Mouse (Mus musculus) spleen, adult 2 months (tissue): ENCODE data around the gene Rora.

Source experiments
- CTCF ChIP-seq: fragments of 200-500 bp; IDR thresholded peaks from 2 replicates; pipeline ENCODE4 v1.5.1; 2011; ENCODE audit warnings: mild to moderate bottlenecking, inconsistent platforms; ENCODE audit not compliant: insufficient read depth, insufficient read length, insufficient replicate concordance; ENCODE audit errors: extremely low read depth
- POLR2A ChIP-seq: fragments of 200-500 bp; IDR thresholded peaks from 2 replicates; pipeline ENCODE4 v1.6.1; 2011; ENCODE audit warnings: low read depth, low read length, inconsistent platforms

DNA sequence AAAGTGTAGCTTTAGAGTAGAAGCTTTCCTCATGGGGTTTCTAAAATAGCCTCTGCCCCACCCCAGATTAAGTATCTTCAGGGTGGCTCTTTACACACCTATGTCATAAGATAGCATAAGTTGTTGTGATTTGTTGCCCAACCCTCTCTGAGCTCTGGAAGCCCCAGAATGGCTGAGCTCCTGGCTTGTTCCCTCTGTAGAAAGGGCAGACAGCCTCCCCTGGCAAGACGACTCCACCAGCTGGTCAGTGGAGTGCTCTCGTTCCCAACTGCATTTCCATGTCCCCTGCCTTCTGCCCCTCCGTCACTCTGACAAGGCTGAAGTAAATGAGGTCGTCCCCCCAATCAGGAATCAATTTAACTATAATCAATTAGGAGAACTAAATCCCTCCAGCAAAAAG is 709.2 kb downstream of the Rora start:
- no peak for TF ChIP-seq CTCF
- no peak for TF ChIP-seq POLR2A
